Mouse (Mus musculus) macrophage (primary cell): Measurements from ENCODE around the gene Galnt2. TPM values are rescaled to one million over a fixed set of nuclear protein-coding genes. Genes with fewer than 3 reads are reported as not detected.

ENCODE experiments used
- H3K27ac ChIP-seq: fragments of 350-480 bp; formaldehyde crosslinking; 2 replicates; pipeline ENCODE4 v1.9.0; 2021
- H3K36me3 ChIP-seq: fragments of 350-480 bp; formaldehyde crosslinking; 2 replicates; pipeline ENCODE4 v1.9.0; 2021; ENCODE audit errors: inconsistent target
- H3K4me3 ChIP-seq: fragments of 350-480 bp; formaldehyde crosslinking; 2 replicates; pipeline ENCODE4 v1.9.0; 2021; ENCODE audit errors: inconsistent target
- H3K79me2 ChIP-seq: fragments of 350-480 bp; formaldehyde crosslinking; 2 replicates; pipeline ENCODE4 v1.9.0; 2021; ENCODE audit errors: inconsistent target
- WGBS: methylation state at CpG from one replicate; pipeline ENCODE4 v1.1.7; 2026; ENCODE audit warnings: inconsistent platforms; ENCODE audit not compliant: missing documents; 5-methylcytosine and 5-hydroxymethylcytosine counted together
- polyA plus RNA-seq: library from polyadenylated mRNA; stranded (reverse); fragments of 250-400 nt; gene quantifications from 3 replicates; pipeline ENCODE4 v1.2.4, GENCODE M21; 2018; ENCODE audit warnings: inconsistent platforms

Galnt2 gene
- polyA plus RNA-seq, 1 experiment from 2014 or later = 17.5 TPM

GRCm38 (mm10) chr8:124303211-124303902 is 72.2 kb downstream of the Galnt2 start:
- Histone ChIP-seq H3K36me3 (peaks cover 19% of the 10 kb centered on the region; the same call in 1 of the 2 replicates), H3K79me2 (peaks cover 30% of the 10 kb centered on the region; the same call in 1 of the 2 replicates), H3K4me3 (no peak overlapping the region), H3K27ac (no peak overlapping the region)
- 96% methylated on average over 15 of the region's 15 CpGs for WGBS

GRCm38 (mm10) chr8:124304141-124304540 is 73.0 kb downstream of the Galnt2 start:
- Histone ChIP-seq H3K79me2 (peaks cover 28% of the 10 kb centered on the region; the same call in 1 of the 2 replicates), H3K36me3 (peaks cover 22% of the 10 kb centered on the region; the same call in 1 of the 2 replicates), H3K27ac (no peak overlapping the region), H3K4me3 (no peak overlapping the region)
- 89% methylated on average over 4 of the region's 4 CpGs for WGBS

GRCm38 (mm10) chr8:124306574-124306973 is 75.4 kb downstream of the Galnt2 start:
- Histone ChIP-seq H3K36me3 (peaks cover 22% of the 10 kb centered on the region; the same call in 1 of the 2 replicates), H3K27ac (no peak overlapping the region)
- 51% methylated on average over 7 of the region's 7 CpGs for WGBS

GRCm38 (mm10) chr8:124307700-124308099 is 76.5 kb downstream of the Galnt2 start:
- peaks cover 22% of the 10 kb centered on the region; the same call in 1 of the 2 replicates for H3K36me3 ChIP-seq
- 88% methylated on average over 10 of the region's 10 CpGs for WGBS

More at GRCm38 (mm10) chr8:124306574-124306973, 75.4 kb downstream of the Galnt2 start:
- Histone ChIP-seq H3K79me2 (peaks cover 29% of the 10 kb centered on the region; the same call in 1 of the 2 replicates), H3K4me3 (no peak overlapping the region)

GRCm38 (mm10) chr8:124310509-124310908 is 79.3 kb downstream of the Galnt2 start:
- Histone ChIP-seq H3K36me3 (peaks cover 22% of the 10 kb centered on the region; the same call in 1 of the 2 replicates), H3K4me3 (no peak overlapping the region), H3K79me2 (peaks cover 37% of the 10 kb centered on the region; the same call in 1 of the 2 replicates), H3K27ac (no peak overlapping the region)
- WGBS = 95% methylated on average over 13 of the region's 13 CpGs

More at GRCm38 (mm10) chr8:124307700-124308099, 76.5 kb downstream of the Galnt2 start:
- H3K27ac ChIP-seq = no peak overlapping the region
- H3K79me2 ChIP-seq = peaks cover 32% of the 10 kb centered on the region; the same call in 1 of the 2 replicates
- H3K4me3 ChIP-seq = no peak overlapping the region

GRCm38 (mm10) chr8:124311111-124311510 is 79.9 kb downstream of the Galnt2 start:
- H3K36me3 ChIP-seq = peaks cover 19% of the 10 kb centered on the region; the same call in 1 of the 2 replicates
- WGBS = 99% methylated on average over 6 of the region's 6 CpGs

GRCm38 (mm10) chr8:124311723-124312122 is 80.5 kb downstream of the Galnt2 start:
- H3K79me2 ChIP-seq = peaks cover 49% of the 10 kb centered on the region; the same call in 1 of the 2 replicates
- H3K4me3 ChIP-seq = no peak overlapping the region
- 96% methylated on average over 15 of the region's 17 CpGs for WGBS
- peaks cover 13% of the 10 kb centered on the region; the same call in 1 of the 2 replicates for H3K36me3 ChIP-seq
- no peak overlapping the region for H3K27ac ChIP-seq

More at GRCm38 (mm10) chr8:124311111-124311510, 79.9 kb downstream of the Galnt2 start:
- H3K4me3 ChIP-seq = no peak overlapping the region
- peaks cover 43% of the 10 kb centered on the region; the same call in 1 of the 2 replicates for H3K79me2 ChIP-seq
- no peak overlapping the region for H3K27ac ChIP-seq

GRCm38 (mm10) chr8:124312228-124312627 is 81.0 kb downstream of the Galnt2 start:
- Histone ChIP-seq H3K79me2 (peaks cover 54% of the 10 kb centered on the region; the same call in 1 of the 2 replicates), H3K4me3 (no peak overlapping the region), H3K27ac (no peak overlapping the region), H3K36me3 (peaks cover 8% of the 10 kb centered on the region; the same call in 1 of the 2 replicates)
- 90% methylated on average over 10 of the region's 10 CpGs for WGBS

GRCm38 (mm10) chr8:124314803-124315202 is 83.6 kb downstream of the Galnt2 start:
- Histone ChIP-seq H3K4me3 (no peak overlapping the region), H3K36me3 (no peaks in the 10 kb centered on the region; the same call in 1 of the 2 replicates), H3K79me2 (peaks cover 54% of the 10 kb centered on the region; the same call in 1 of the 2 replicates), H3K27ac (no peak overlapping the region)
- WGBS = 93% methylated on average over 8 of the region's 10 CpGs

GRCm38 (mm10) chr8:124316466-124317136 is 85.4 kb downstream of the Galnt2 start:
- 78% methylated on average over 12 of the region's 12 CpGs for WGBS
- Histone ChIP-seq H3K27ac (no peak overlapping the region), H3K79me2 (peaks cover 43% of the 10 kb centered on the region; the same call in 1 of the 2 replicates), H3K36me3 (peaks cover 5% of the 10 kb centered on the region; the same call in 1 of the 2 replicates), H3K4me3 (no peak overlapping the region)

- H3K36me3 ChIP-seq = peaks cover 10% of the 10 kb centered on the region; the same call in 1 of the 2 replicates
- no peak overlapping the region for H3K27ac ChIP-seq
- peaks cover 37% of the 10 kb centered on the region; the same call in 1 of the 2 replicates for H3K79me2 ChIP-seq
- 38% methylated on average over 8 of the region's 8 CpGs for WGBS
- H3K4me3 ChIP-seq = no peak overlapping the region
Observed at GRCm38 (mm10) chr8:124317191-124317682, 86.0 kb downstream of the Galnt2 start.

- H3K27ac ChIP-seq = no peak overlapping the region
- H3K79me2 ChIP-seq = peaks cover 36% of the 10 kb centered on the region; the same call in 1 of the 2 replicates
- H3K36me3 ChIP-seq = peaks cover 12% of the 10 kb centered on the region; the same call in 1 of the 2 replicates
- H3K4me3 ChIP-seq = no peak overlapping the region
- WGBS = 48% methylated on average over 6 of the region's 6 CpGs
Observed at GRCm38 (mm10) chr8:124317821-124318220, 86.6 kb downstream of the Galnt2 start.

- WGBS = 51% methylated on average over 11 of the region's 11 CpGs
- Histone ChIP-seq H3K27ac (no peak overlapping the region), H3K36me3 (peaks cover 21% of the 10 kb centered on the region; the same call in 1 of the 2 replicates), H3K79me2 (peaks cover 34% of the 10 kb centered on the region; the same call in 1 of the 2 replicates), H3K4me3 (no peak overlapping the region)
Observed at GRCm38 (mm10) chr8:124318612-124319315, 87.6 kb downstream of the Galnt2 start.

- Histone ChIP-seq H3K4me3 (no peak overlapping the region), H3K79me2 (peaks cover 30% of the 10 kb centered on the region; the same call in 1 of the 2 replicates), H3K36me3 (peaks cover 26% of the 10 kb centered on the region; the same call in 1 of the 2 replicates), H3K27ac (no peak overlapping the region)
- 27% methylated on average over 4 of the region's 4 CpGs for WGBS
Observed at GRCm38 (mm10) chr8:124319316-124319652, 88.1 kb downstream of the Galnt2 start.
